ENCODE assay signal across 9 mouse cellular contexts in genomic region chr17:34897373-34898159, GRCm38 (mm10). TPM values are rescaled to one million over a fixed set of nuclear protein-coding genes. Genes with fewer than 3 reads are reported as not detected.
DNase-seq lines count a peak whose midpoint lies in the region; ATAC-seq and TF ChIP-seq lines count a peak whose summit lies in the region.
"Had no signal": no experiment of that assay in that cellular context is flagged by ENCODE, and none has a peak within 500 bp of the region (broad histone marks: within the 10 kb centered on the region; RNA-seq: fewer than 3 reads in every experiment).

No protein-coding gene starts in this region.

- peak; percentile 94 for DNase-seq in heart, adult 11 months
- no peak for DNase-seq in heart, postnatal 36 days
- peak; percentile 56 to 57 for DNase-seq in cerebellum, postnatal 10 days
- DNase-seq in heart, adult 9 months (ENCODE audit: low spot score in 2 of 2), result peak; percentile 35 to 40
- peak; percentile 84 for DNase-seq in kidney, postnatal 0 days (ENCODE audit: low spot score)
- DNase-seq in right cerebral cortex, postnatal 14 days, result peak; percentile 65
- DNase-seq in T-cell, adult 2 months (ENCODE audit: low spot score), result no peak

- no peak for ATAC-seq in kidney, postnatal 0 days (replicated peaks; ENCODE audit: low FRiP score, low read depth)
- no peak for ATAC-seq in lung, embryonic 16.5 days (ENCODE audit: low read depth)

- no peaks in the 10 kb centered on the region for H3K9me3 ChIP-seq in kidney, postnatal 0 days (replicated peaks; ENCODE audit: low read length)
- H3K9me3 ChIP-seq in lung, embryonic 16.5 days (ENCODE audit: control insufficient read depth, low read length), result no peaks in the 10 kb centered on the region

- WGBS in kidney, postnatal 0 days, result 12% methylated on average over 10 of the region's 10 CpGs
- WGBS in lung, embryonic 16.5 days, result 14% methylated on average over 10 of the region's 10 CpGs

- no peak for TF ChIP-seq CTCF in kidney, postnatal 0 days (IDR thresholded peaks at IDR 0.05; ENCODE audit: low read depth)

- H3K4me2 ChIP-seq in kidney, postnatal 0 days (ENCODE audit: low read length), result peak overlapping the region; percentile 89
- H3K4me2 ChIP-seq in lung, embryonic 16.5 days (ENCODE audit: low read depth, low read length), result peak overlapping the region; percentile 72

- peak overlapping the region; percentile 96; the same call in 1 of the 2 replicates for H3K9ac ChIP-seq in kidney, postnatal 0 days (ENCODE audit: low read depth, low read length)
- H3K9ac ChIP-seq in lung, embryonic 16.5 days (ENCODE audit: low read length), result peak overlapping the region; percentile 97

- H3K4me1 ChIP-seq in kidney, postnatal 0 days (replicated peaks; ENCODE audit: insufficient read depth, low read length), result peaks cover 14% of the 10 kb centered on the region
- peaks cover 30% of the 10 kb centered on the region for H3K4me1 ChIP-seq in lung, embryonic 16.5 days (replicated peaks; ENCODE audit: control insufficient read depth, insufficient read depth, low read length)

- peak overlapping the region; percentile 96 for H3K4me3 ChIP-seq in kidney, postnatal 0 days (replicated peaks; ENCODE audit: low read depth, low read length)
- peak overlapping the region; percentile 90 for H3K4me3 ChIP-seq in lung, embryonic 16.5 days (ENCODE audit: low read length)

- peaks cover 12% of the 10 kb centered on the region; the same call in 1 of the 2 replicates for H3K36me3 ChIP-seq in kidney, postnatal 0 days (ENCODE audit: insufficient read depth, low read length)
- H3K36me3 ChIP-seq in lung, embryonic 16.5 days (ENCODE audit: control insufficient read depth, insufficient read depth, low read length), result peaks cover 9% of the 10 kb centered on the region

- intact Hi-C loops in heart, postnatal 36 days (cut with DNase I), result loop anchor here (2.0 to 10.0 kb wide), 4 partner anchors 33 to 347 kb away; partner anchors contain the start of genes Ddx39b and Neu1

- no peaks in the 10 kb centered on the region for H3K27me3 ChIP-seq in kidney, postnatal 0 days (ENCODE audit: insufficient read depth, low read length)
- no peaks in the 10 kb centered on the region for H3K27me3 ChIP-seq in lung, embryonic 16.5 days (ENCODE audit: control insufficient read depth, insufficient read depth, low read depth, low read length)

- H3K27ac ChIP-seq in kidney, postnatal 0 days, result peak overlapping the region; percentile 95
- H3K27ac ChIP-seq in lung, embryonic 16.5 days (ENCODE audit: low read length), result peak overlapping the region; percentile 99

RNA-seq across cellular contexts. Expression of gene C2, which starts 0.5 kb away (rescaled TPM):
- 1 to 10 TPM; 3.1 to 4.4 TPM for total RNA-seq in heart, postnatal 36 days (2021)
- 7.0 and 7.4 TPM in 2 replicates for polyA plus RNA-seq in kidney, postnatal 0 days (2015; fragmentation: Nextera tagmentation; extraction: Ambion mirVana)
- 3.2 and 4.8 TPM in 2 replicates for polyA plus RNA-seq in lung, embryonic 16.5 days (2015; fragmentation: Nextera tagmentation; extraction: Ambion mirVana)

RNA-seq across cellular contexts. Expression of gene Ehmt2, which starts 0.7 kb away (rescaled TPM):
- total RNA-seq in heart, postnatal 36 days (2021), result 10 to 100 TPM; 44.6 to 49.8 TPM
- 44.1 and 49.1 TPM in 2 replicates for polyA plus RNA-seq in kidney, postnatal 0 days (2015; fragmentation: Nextera tagmentation; extraction: Ambion mirVana)
- 58.2 and 62.2 TPM in 2 replicates for polyA plus RNA-seq in lung, embryonic 16.5 days (2015; fragmentation: Nextera tagmentation; extraction: Ambion mirVana)

RNA-seq across cellular contexts. Expression of gene Gm20547, which starts 15.7 kb away (rescaled TPM):
- total RNA-seq in heart, postnatal 36 days (2021), result not detected
- polyA plus RNA-seq in kidney, postnatal 0 days (2015; fragmentation: Nextera tagmentation; extraction: Ambion mirVana), result not detected in 2 replicates
- polyA plus RNA-seq in lung, embryonic 16.5 days (2015; fragmentation: Nextera tagmentation; extraction: Ambion mirVana), result not detected in 2 replicates
- total RNA-seq: layer of hippocampus, postnatal 14 days had no signal

RNA-seq across cellular contexts. Expression of gene Slc44a4, which starts 16.7 kb away (rescaled TPM):
- total RNA-seq in heart, postnatal 36 days (2021), result not detected
- 24.2 and 27.3 TPM in 2 replicates for polyA plus RNA-seq in kidney, postnatal 0 days (2015; fragmentation: Nextera tagmentation; extraction: Ambion mirVana)
- 1.5 and 1.9 TPM in 2 replicates for polyA plus RNA-seq in lung, embryonic 16.5 days (2015; fragmentation: Nextera tagmentation; extraction: Ambion mirVana)

RNA-seq across cellular contexts. Expression of gene Zbtb12, which starts 18.3 kb away (rescaled TPM):
- 1 to 10 TPM; 7.5 to 7.7 TPM for total RNA-seq in heart, postnatal 36 days (2021)
- 2.3 and 3.4 TPM in 2 replicates for polyA plus RNA-seq in kidney, postnatal 0 days (2015; fragmentation: Nextera tagmentation; extraction: Ambion mirVana)
- polyA plus RNA-seq in lung, embryonic 16.5 days (2015; fragmentation: Nextera tagmentation; extraction: Ambion mirVana), result 2.3 and 2.5 TPM in 2 replicates

Comparison
In these comparisons a context has a peak if more than half of its experiments do, and no peak if none do; other contexts are left out.
1. DNase-seq: peak in heart, adult 11 months (single experiment), cerebellum, postnatal 10 days (2 of 2), heart, adult 9 months (2 of 2), kidney, postnatal 0 days (single experiment) and right cerebral cortex, postnatal 14 days (single experiment); none in heart, postnatal 36 days (0 of 2) and T-cell, adult 2 months (single experiment).